Mouse (Mus musculus) hindbrain, embryonic 11.5 days (tissue): ENCODE data around the gene Eif5a. TPM values are rescaled to one million over a fixed set of nuclear protein-coding genes. Genes with fewer than 3 reads are reported as not detected.
A peak's percentile ranks its signal among the peaks of the same experiment; 100 is the strongest.

Experiments
- ATAC-seq: fragments of 200-750 bp; cut with Nextera tagmentation; 2 replicates; pipeline ENCODE4 v1.8.0; 2017; ENCODE audit warnings: mild to moderate bottlenecking, moderate TSS enrichment, moderate library complexity; ENCODE audit not compliant: low FRiP score
- DNase-seq: peaks from one replicate; pipeline ENCODE4 v3.0.0-alpha.2; 2015; ENCODE audit warnings: low spot score
- H3K27ac ChIP-seq: fragments of 300-500 bp; sonication (generic); 2 replicates; pipeline ENCODE4 v1.5.1; 2014; ENCODE audit warnings: mild to moderate bottlenecking, low read depth, low read length
- H3K27me3 ChIP-seq: fragments of 300-500 bp; sonication (generic); 2 replicates; pipeline ENCODE4 v1.6.1; 2014; ENCODE audit warnings: mild to moderate bottlenecking, low read length, moderate library complexity, mixed read lengths; ENCODE audit not compliant: control insufficient read depth, insufficient read depth
- H3K36me3 ChIP-seq: fragments of 300-500 bp; sonication (generic); 2 replicates; pipeline ENCODE4 v1.6.1; 2014; ENCODE audit warnings: mild to moderate bottlenecking, low read length, moderate library complexity, mixed read lengths; ENCODE audit not compliant: control insufficient read depth, insufficient read depth
- H3K4me1 ChIP-seq: fragments of 300-500 bp; sonication (generic); replicated peaks from 2 replicates; pipeline ENCODE4 v1.6.1; 2014; ENCODE audit warnings: low read length, mixed read lengths; ENCODE audit not compliant: control insufficient read depth, insufficient read depth
- H3K4me2 ChIP-seq: fragments of 300-500 bp; sonication (generic); replicated peaks from 2 replicates; pipeline ENCODE4 v1.6.1; 2014; ENCODE audit warnings: mild to moderate bottlenecking, low read depth, low read length
- H3K4me3 ChIP-seq: fragments of 300-500 bp; sonication (generic); 2 replicates; pipeline ENCODE4 v1.5.1; 2014; ENCODE audit warnings: low read depth, low read length
- H3K9ac ChIP-seq: fragments of 300-500 bp; sonication (generic); 2 replicates; pipeline ENCODE4 v1.6.1; 2014; ENCODE audit warnings: low read depth, low read length
- H3K9me3 ChIP-seq: fragments of 300-500 bp; sonication (generic); 2 replicates; pipeline ENCODE4 v1.6.1; 2016; ENCODE audit warnings: low read length; ENCODE audit not compliant: control insufficient read depth
- WGBS: fragments of 180-500 bp; shearing (Covaris S2); extraction: QIAGEN DNeasy Blood & Tissue Kit; methylation state at CpG from one replicate; pipeline ENCODE4 v1.1.7; 2014; 5-methylcytosine and 5-hydroxymethylcytosine counted together
- polyA plus RNA-seq: library from polyadenylated mRNA; unstranded; fragments of >200 nt; fragmentation: Nextera tagmentation; extraction: Ambion mirVana; gene quantifications from 2 replicates; pipeline ENCODE4 v1.2.1, GENCODE M21; 2014

Eif5a gene
- polyA plus RNA-seq, 1 experiment from 2014 or later: 1,842 TPM

DNA sequence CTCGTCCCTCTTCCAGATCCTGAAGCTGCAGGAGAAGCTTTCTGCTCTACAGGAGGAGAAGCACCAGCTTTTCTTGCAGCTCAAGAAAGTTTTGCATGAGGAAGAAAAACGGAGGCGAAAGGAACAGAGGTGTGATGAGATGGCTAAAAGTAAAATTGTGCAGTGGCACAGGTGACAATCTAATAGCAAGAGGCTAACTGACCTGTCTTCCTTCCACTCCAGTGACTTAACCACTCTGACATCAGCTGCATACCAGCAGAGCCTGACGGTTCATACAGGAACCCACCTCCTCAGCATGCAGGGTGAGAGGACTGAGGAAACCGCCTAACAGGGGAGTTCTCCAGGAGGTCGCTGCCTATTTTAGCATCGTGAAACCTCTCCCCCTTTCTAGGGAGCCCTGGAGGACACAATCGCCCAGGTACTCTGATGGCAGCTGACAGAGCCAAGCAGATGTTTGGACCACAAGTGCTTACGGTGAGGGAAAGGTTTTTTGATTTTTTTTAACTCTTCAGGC, 6.8 kb downstream of the Eif5a start:
- peak overlapping the region; percentile 92 for H3K4me2 ChIP-seq
- peaks cover 34% of the 10 kb centered on the region for H3K36me3 ChIP-seq
- 42% methylated on average over 9 of the region's 9 CpGs for WGBS
- H3K27ac ChIP-seq: no peak overlapping the region; the same call in 1 of the 2 replicates
- H3K9me3 ChIP-seq: no peaks in the 10 kb centered on the region
- ATAC-seq (no peak), DNase-seq (no peak)
- peaks cover 16% of the 10 kb centered on the region for H3K4me1 ChIP-seq
- H3K27me3 ChIP-seq: no peaks in the 10 kb centered on the region
- peak overlapping the region; percentile 91 for H3K4me3 ChIP-seq
- H3K9ac ChIP-seq: peak overlapping the region; percentile 94; the same call in 1 of the 2 replicates

DNA sequence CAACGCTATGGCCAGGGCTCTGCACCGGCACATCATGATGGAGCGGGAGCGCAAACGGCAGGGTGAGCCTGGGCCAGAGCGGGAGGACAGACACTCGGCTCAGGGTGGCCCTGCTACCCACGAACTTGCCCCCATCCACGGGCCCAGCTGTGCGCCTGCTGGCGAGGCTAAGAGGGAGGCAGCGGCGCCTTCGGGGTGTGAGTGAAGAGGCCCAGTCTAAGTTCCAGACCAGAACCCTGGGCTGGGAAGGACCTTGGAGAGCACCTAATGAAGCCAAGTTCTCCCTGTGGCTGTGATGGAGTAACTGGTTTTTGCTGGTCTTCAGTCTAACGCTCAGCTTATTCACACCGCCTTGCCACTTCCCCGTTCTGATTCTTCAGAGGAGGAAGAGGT, 7.4 kb downstream of the Eif5a start:
- Histone ChIP-seq H3K4me2 (peak overlapping the region; percentile 92), H3K27me3 (no peaks in the 10 kb centered on the region), H3K4me3 (peak overlapping the region; percentile 91), H3K36me3 (peaks cover 35% of the 10 kb centered on the region), H3K27ac (peak overlapping the region; percentile 84), H3K9me3 (no peaks in the 10 kb centered on the region), H3K4me1 (peaks cover 13% of the 10 kb centered on the region), H3K9ac (peak overlapping the region; percentile 94)
- WGBS: 1% methylated on average over 17 of the region's 17 CpGs
- ATAC-seq: no peak
- DNase-seq: no peak

DNA sequence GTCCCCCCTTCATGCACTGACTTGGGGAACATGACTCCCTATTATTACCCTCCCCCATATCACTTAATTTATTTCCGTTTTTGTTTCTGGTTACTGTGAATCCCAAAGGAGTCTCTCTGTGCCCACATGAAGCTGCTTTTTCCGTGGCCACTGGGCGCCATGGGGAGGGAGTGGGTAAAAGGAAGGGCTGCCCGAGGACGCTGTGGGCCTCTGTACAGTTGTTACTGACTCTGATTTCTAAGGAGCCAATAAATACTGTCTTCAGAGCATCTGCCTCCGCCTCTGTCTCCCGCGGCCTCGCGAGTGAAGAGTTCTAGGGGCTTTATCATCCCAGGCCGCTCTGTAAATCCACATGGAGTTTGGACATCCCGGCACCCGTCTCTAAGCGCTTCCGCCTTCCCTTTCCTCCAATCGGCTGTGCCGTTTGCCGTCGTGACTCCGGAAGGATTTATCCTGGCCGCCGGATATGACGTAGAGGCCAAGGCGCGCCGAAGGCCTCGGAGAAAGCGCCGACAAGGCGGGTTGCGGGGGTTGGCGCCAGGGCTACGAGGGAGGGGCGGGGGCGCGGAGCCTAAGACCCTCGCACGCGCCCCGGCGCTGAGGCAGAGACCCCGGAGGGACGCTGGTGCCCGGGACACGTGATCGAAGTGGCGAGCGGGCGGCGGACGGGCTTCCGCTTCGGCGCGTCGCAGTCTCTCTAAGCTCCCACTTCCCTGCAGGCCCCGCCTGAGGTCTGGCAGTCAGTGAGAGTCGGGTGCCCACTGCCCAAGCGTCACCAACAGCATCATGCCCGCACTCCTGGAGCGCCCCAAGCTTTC, 8.0 kb downstream of the Eif5a start, which contains the start of gene Gps2:
Gene Gps2 (plus strand): TSS at position 335 of the 818 bp plus-strand sequence.
- peak within 1 kb of the TSS; percentile 91 for H3K4me3 ChIP-seq
- H3K9me3 ChIP-seq: no peaks in the 10 kb centered on the region
- peak within 1 kb of the TSS; percentile 94 for H3K9ac ChIP-seq
- 4% methylated on average over 56 of the region's 61 CpGs for WGBS
- ATAC-seq (peak; percentile 90), DNase-seq (peak; percentile 96)
- no peaks in the 10 kb centered on the region for H3K27me3 ChIP-seq
- H3K4me1 ChIP-seq: peaks cover 11% of the 10 kb centered on the region
- H3K27ac ChIP-seq: peak within 1 kb of the TSS; percentile 84
- H3K36me3 ChIP-seq: peaks cover 35% of the 10 kb centered on the region
- H3K4me2 ChIP-seq: peak within 1 kb of the TSS; percentile 92

DNA sequence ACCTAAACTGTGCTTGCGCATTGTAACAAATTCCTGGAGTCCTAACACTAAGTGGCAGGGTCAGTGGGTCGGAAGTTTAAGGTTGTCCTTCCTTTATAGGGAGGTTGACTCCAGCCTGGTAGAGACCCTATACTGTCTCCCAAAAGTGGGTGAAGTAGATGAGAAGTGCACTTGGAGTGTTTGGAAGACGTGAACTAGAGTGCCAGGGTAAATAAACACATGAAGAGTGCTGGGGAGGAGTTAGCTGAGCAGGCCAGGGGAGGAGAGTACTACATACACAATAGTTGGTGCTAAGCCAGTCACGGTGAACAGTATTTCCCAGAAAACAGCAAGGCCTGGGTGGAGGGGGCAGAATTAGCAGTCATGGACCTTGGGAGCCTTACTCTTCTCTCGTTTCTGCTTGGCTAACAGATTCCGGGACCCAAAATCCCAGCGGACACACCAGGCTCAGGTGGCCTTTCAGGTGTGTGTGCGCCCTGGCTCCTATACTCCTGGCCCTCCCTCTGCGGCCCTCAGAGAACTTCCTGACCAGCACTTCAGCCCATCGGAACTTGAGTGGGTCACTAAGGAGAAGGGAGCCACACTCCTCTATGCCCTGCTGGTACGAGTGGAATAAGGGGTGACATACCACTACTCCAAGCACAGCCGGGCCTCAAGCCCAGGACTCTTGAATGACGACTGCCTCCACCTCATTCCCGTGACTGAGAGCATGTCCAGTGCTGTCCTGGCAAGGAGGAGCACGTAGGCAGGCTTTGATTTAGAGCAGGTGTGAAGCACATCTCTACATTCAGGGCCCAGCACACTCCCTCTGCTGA, 8.8 kb downstream of the Eif5a start:
- H3K27ac ChIP-seq: 0 out of 2 replicates have a peak overlapping the region, but pooled peaks have one; percentile 36
- no peak for ATAC-seq
- WGBS: 78% methylated on average over 15 of the region's 15 CpGs
- peaks cover 37% of the 10 kb centered on the region for H3K36me3 ChIP-seq
- H3K4me3 ChIP-seq: peak overlapping the region; percentile 91
- peak overlapping the region; percentile 94 for H3K9ac ChIP-seq
- H3K4me1 ChIP-seq: peaks cover 11% of the 10 kb centered on the region
- peak overlapping the region; percentile 92 for H3K4me2 ChIP-seq
- H3K9me3 ChIP-seq: no peaks in the 10 kb centered on the region
- DNase-seq: no peak
- no peaks in the 10 kb centered on the region for H3K27me3 ChIP-seq

DNA sequence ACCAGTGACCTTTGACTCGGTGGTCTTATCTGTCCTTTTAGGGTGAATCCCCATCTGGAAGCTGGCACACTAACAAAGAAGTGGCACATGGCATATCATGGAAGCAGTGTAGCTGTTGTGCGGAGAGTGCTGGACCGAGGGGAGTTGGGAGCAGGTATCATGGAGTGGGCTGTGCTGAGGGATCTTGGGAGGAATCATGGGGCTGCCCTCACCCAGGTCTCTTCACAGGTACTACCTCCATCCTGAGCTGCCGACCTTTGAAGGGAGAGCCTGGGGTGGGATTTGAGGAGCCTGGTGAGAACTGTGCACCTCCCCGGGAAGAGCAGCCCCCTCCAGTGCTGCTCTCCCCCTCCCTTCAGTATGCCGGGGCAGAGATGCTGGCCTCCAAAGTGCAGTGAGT, 10.1 kb downstream of the Eif5a start:
- H3K4me3 ChIP-seq: no peak overlapping the region
- ATAC-seq (no peak), DNase-seq (no peak)
- no peak overlapping the region for H3K4me2 ChIP-seq
- no peaks in the 10 kb centered on the region for H3K9me3 ChIP-seq
- no peak overlapping the region for H3K9ac ChIP-seq
- 92% methylated on average over 6 of the region's 6 CpGs for WGBS
- peaks cover 35% of the 10 kb centered on the region for H3K36me3 ChIP-seq
- peaks cover 11% of the 10 kb centered on the region for H3K4me1 ChIP-seq
- H3K27me3 ChIP-seq: no peaks in the 10 kb centered on the region
- H3K27ac ChIP-seq: no peak overlapping the region

DNA sequence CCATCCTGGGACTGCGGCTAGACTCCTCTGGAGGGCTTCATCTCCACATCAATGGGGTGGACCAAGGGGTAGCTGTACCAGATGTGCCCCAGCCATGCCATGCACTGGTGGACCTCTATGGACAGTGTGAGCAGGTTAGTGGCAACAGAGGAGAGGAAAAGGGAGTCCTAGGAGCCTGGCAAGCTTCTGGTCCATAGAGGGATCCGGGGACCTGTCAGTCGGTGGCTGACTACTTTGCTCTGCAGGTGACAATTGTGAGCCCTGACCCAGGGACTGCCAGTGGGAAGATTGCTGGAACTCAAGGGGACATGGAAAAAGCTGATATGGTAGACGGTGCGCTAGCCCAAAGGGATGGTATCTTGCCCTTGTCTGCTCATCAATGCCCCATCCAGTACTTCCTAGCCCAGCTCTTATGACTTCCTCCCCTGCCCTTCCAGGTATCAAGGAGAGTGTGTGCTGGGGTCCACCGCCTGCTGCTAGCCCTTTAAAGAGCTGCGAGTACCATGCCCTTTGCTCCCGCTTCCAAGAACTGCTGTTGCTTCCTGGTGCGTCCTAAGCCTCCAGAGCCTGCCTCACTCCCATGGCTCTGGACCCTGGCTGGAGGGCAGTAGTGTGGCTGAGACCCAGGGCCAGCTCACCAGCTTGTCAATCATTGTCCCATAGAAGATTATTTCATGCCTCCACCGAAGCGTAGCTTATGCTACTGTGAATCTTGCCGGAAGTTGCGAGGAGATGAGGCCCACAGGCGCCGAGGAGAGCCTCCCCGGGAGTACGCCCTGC, 10.8 kb downstream of the Eif5a start:
- Histone ChIP-seq H3K4me1 (peaks cover 11% of the 10 kb centered on the region), H3K27me3 (no peaks in the 10 kb centered on the region), H3K9me3 (no peaks in the 10 kb centered on the region), H3K27ac (no peak overlapping the region), H3K4me3 (no peak overlapping the region), H3K9ac (no peak overlapping the region), H3K4me2 (no peak overlapping the region), H3K36me3 (peaks cover 34% of the 10 kb centered on the region)
- ATAC-seq (no peak), DNase-seq (no peak)
- WGBS: 91% methylated on average over 17 of the region's 17 CpGs

DNA sequence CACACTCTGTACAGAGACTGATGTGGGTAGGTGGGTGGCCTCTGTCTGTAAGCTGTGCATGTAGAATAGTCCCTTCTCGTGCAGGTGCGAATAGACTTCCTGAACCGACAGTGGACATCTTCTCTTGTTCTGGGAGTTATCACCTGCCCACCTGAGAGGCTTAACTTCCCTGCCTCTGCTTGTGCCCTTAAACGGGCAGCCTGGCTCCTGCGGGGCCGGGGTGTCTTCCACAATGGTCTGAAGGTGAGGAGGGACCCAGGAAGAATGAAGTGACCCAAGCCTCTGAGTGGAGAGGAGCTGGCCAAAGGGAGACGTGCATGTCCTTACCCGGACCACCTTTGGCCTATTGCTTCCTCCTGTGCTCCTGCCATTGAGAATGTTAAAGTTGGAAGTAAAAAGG, 11.6 kb downstream of the Eif5a start:
- 95% methylated on average over 8 of the region's 8 CpGs for WGBS
- H3K9ac ChIP-seq: no peak overlapping the region
- H3K27ac ChIP-seq: no peak overlapping the region

DNA sequence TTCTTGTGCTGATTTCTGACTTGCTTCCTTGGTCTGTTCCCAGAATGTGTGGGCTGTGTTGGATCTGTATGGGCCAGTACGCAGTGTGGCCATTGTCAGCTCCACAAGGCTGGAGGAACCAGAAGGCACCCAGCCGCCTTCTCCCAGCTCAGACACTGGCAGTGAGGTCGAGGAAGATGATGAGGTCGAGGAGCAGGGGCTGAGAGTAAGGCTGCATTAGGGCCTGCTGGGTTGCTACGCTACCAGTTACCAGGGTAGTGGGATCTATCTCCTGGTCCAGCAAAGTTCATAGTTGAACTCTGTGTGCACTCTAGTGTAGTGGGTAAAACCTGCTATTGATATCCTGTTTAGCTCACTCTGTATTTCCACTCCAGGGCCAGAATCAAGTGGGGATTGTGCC, 12.6 kb downstream of the Eif5a start:
- 86% methylated on average over 5 of the region's 5 CpGs for WGBS
- Histone ChIP-seq H3K4me2 (no peak overlapping the region), H3K36me3 (peaks cover 40% of the 10 kb centered on the region)

More for the DNA sequence above, 11.6 kb downstream of the Eif5a start:
- no peak overlapping the region for H3K4me3 ChIP-seq
- DNase-seq: no peak
- ATAC-seq: no peak
- H3K9me3 ChIP-seq: no peaks in the 10 kb centered on the region
- H3K4me1 ChIP-seq: peaks cover 10% of the 10 kb centered on the region; the same call in 1 of the 2 replicates
- H3K27me3 ChIP-seq: no peaks in the 10 kb centered on the region
- H3K4me2 ChIP-seq: no peak overlapping the region
- peaks cover 36% of the 10 kb centered on the region for H3K36me3 ChIP-seq

More for the DNA sequence above, 12.6 kb downstream of the Eif5a start:
- Histone ChIP-seq H3K27ac (no peak overlapping the region), H3K4me1 (0 out of 2 replicates have a peak, but pooled peaks cover 3% of the 10 kb centered on the region), H3K4me3 (no peak overlapping the region), H3K9ac (no peak overlapping the region), H3K9me3 (no peaks in the 10 kb centered on the region), H3K27me3 (no peaks in the 10 kb centered on the region)
- no peak for ATAC-seq
- no peak for DNase-seq
